Mouse (Mus musculus): ENCODE results near the gene Git2. TPM values are rescaled to one million over a fixed set of nuclear protein-coding genes. Genes with fewer than 3 reads are reported as not detected.

Git2 gene
- total RNA-seq, 1 experiment, result 29.8 TPM

GRCm38 (mm10) chr5:114731498-114731897, 43.8 kb downstream of the Git2 start:
- Histone ChIP-seq H3K4me1 (ENCODE audit: control insufficient read depth in 2 of 2, insufficient read depth in 2 of 2, low read length in 2 of 2, poor library complexity in 1 of 2) (peaks cover 0 to 8% of the 10 kb centered on the region in 2 experiments; a peak in 1 of 4 replicates), H3K36me3 (ENCODE audit: control insufficient read depth, insufficient read depth, low read length, poor library complexity, severe bottlenecking) (peaks cover 39% of the 10 kb centered on the region), H3K9ac (ENCODE audit: insufficient read depth, low read depth, low read length, poor library complexity, severe bottlenecking) (no peak overlapping the region), H3K27ac (ENCODE audit: insufficient read depth, low read depth, low read length, poor library complexity, severe bottlenecking) (no peak overlapping the region), H3K4me3 (ENCODE audit: insufficient read depth in 1 of 2, low read depth in 1 of 2, low read length in 2 of 2, poor library complexity in 1 of 2, severe bottlenecking in 1 of 2) (no peak overlapping the region), H3K9me3 (ENCODE audit: control insufficient read depth, insufficient read depth, low read depth, low read length) (no peaks in the 10 kb centered on the region)
- DNase-seq (ENCODE audit: low read depth, low spot score), result no peak
- in situ Hi-C loops (cut with MboI; ENCODE audit: low sequenced_read_pairs in 2 of 2, unreplicated experiment in 2 of 2), result no loop called here
- TF ChIP-seq CHD2 (IDR thresholded peaks at IDR 0.05; ENCODE audit: low read depth, low read length), result no peak
- TF ChIP-seq HCFC1 (IDR thresholded peaks at IDR 0.05; ENCODE audit: borderline replicate concordance, insufficient read depth, low read length), result no peak
- no peak for TF ChIP-seq MAFK (IDR thresholded peaks at IDR 0.05; ENCODE audit: insufficient read depth, low read depth, low read length)
- no peak for TF ChIP-seq ZNF384 (IDR thresholded peaks at IDR 0.05; ENCODE audit: low read depth, low read length)
- TF ChIP-seq ZC3H11A (IDR thresholded peaks at IDR 0.05; ENCODE audit: borderline replicate concordance, low read depth, low read length), result no peak

GRCm38 (mm10) chr5:114730129-114730528, 45.2 kb downstream of the Git2 start:
- Histone ChIP-seq H3K9ac (ENCODE audit: insufficient read depth, low read depth, low read length, poor library complexity, severe bottlenecking) (no peak overlapping the region), H3K36me3 (ENCODE audit: control insufficient read depth, insufficient read depth, low read length, poor library complexity, severe bottlenecking) (peaks cover 39% of the 10 kb centered on the region), H3K4me1 (ENCODE audit: control insufficient read depth in 2 of 2, insufficient read depth in 2 of 2, low read length in 2 of 2, poor library complexity in 1 of 2) (peaks cover 0 to 8% of the 10 kb centered on the region in 2 experiments; a peak in 1 of 4 replicates), H3K4me3 (ENCODE audit: insufficient read depth in 1 of 2, low read depth in 1 of 2, low read length in 2 of 2, poor library complexity in 1 of 2, severe bottlenecking in 1 of 2) (no peak overlapping the region), H3K27ac (ENCODE audit: insufficient read depth, low read depth, low read length, poor library complexity, severe bottlenecking) (no peak overlapping the region), H3K9me3 (ENCODE audit: control insufficient read depth, insufficient read depth, low read depth, low read length) (no peaks in the 10 kb centered on the region)
- in situ Hi-C loops (cut with MboI; ENCODE audit: low sequenced_read_pairs in 2 of 2, unreplicated experiment in 2 of 2), result no loop called here
- DNase-seq (ENCODE audit: low read depth, low spot score), result no peak
- TF ChIP-seq MAFK (IDR thresholded peaks at IDR 0.05; ENCODE audit: insufficient read depth, low read depth, low read length), result no peak
- no peak for TF ChIP-seq ZNF384 (IDR thresholded peaks at IDR 0.05; ENCODE audit: low read depth, low read length)
- no peak for TF ChIP-seq CHD2 (IDR thresholded peaks at IDR 0.05; ENCODE audit: low read depth, low read length)
- no peak for TF ChIP-seq ZC3H11A (IDR thresholded peaks at IDR 0.05; ENCODE audit: borderline replicate concordance, low read depth, low read length)
- no peak for TF ChIP-seq HCFC1 (IDR thresholded peaks at IDR 0.05; ENCODE audit: borderline replicate concordance, insufficient read depth, low read length)

GRCm38 (mm10) chr5:114728160-114728559, 47.2 kb downstream of the Git2 start:
- Histone ChIP-seq H3K9me3 (ENCODE audit: control insufficient read depth, insufficient read depth, low read depth, low read length) (no peaks in the 10 kb centered on the region), H3K9ac (ENCODE audit: insufficient read depth, low read depth, low read length, poor library complexity, severe bottlenecking) (no peak overlapping the region), H3K36me3 (ENCODE audit: control insufficient read depth, insufficient read depth, low read length, poor library complexity, severe bottlenecking) (peaks cover 32% of the 10 kb centered on the region), H3K4me3 (ENCODE audit: insufficient read depth in 1 of 2, low read depth in 1 of 2, low read length in 2 of 2, poor library complexity in 1 of 2, severe bottlenecking in 1 of 2) (no peak overlapping the region), H3K27ac (ENCODE audit: insufficient read depth, low read depth, low read length, poor library complexity, severe bottlenecking) (no peak overlapping the region), H3K4me1 (ENCODE audit: control insufficient read depth in 2 of 2, insufficient read depth in 2 of 2, low read length in 2 of 2, poor library complexity in 1 of 2) (peaks cover 0 to 4% of the 10 kb centered on the region in 2 experiments; a peak in 1 of 4 replicates)
- in situ Hi-C loops (cut with MboI; ENCODE audit: low sequenced_read_pairs in 2 of 2, unreplicated experiment in 2 of 2), result no loop called here
- TF ChIP-seq ZC3H11A (IDR thresholded peaks at IDR 0.05; ENCODE audit: borderline replicate concordance, low read depth, low read length), result no peak
- TF ChIP-seq MAFK (IDR thresholded peaks at IDR 0.05; ENCODE audit: insufficient read depth, low read depth, low read length), result no peak
- TF ChIP-seq CHD2 (IDR thresholded peaks at IDR 0.05; ENCODE audit: low read depth, low read length), result no peak
- TF ChIP-seq HCFC1 (IDR thresholded peaks at IDR 0.05; ENCODE audit: borderline replicate concordance, insufficient read depth, low read length), result no peak
- no peak for TF ChIP-seq ZNF384 (IDR thresholded peaks at IDR 0.05; ENCODE audit: low read depth, low read length)
- DNase-seq (ENCODE audit: low read depth, low spot score), result no peak

- TF ChIP-seq ZNF384 (IDR thresholded peaks at IDR 0.05; ENCODE audit: low read depth, low read length), result no peak
- TF ChIP-seq CHD2 (IDR thresholded peaks at IDR 0.05; ENCODE audit: low read depth, low read length), result no peak
- no peak for TF ChIP-seq HCFC1 (IDR thresholded peaks at IDR 0.05; ENCODE audit: borderline replicate concordance, insufficient read depth, low read length)
- TF ChIP-seq MAFK (IDR thresholded peaks at IDR 0.05; ENCODE audit: insufficient read depth, low read depth, low read length), result no peak
- TF ChIP-seq ZC3H11A (IDR thresholded peaks at IDR 0.05; ENCODE audit: borderline replicate concordance, low read depth, low read length), result no peak
- no peak overlapping the region for H3K9ac ChIP-seq (ENCODE audit: insufficient read depth, low read depth, low read length, poor library complexity, severe bottlenecking)
- no peak overlapping the region for H3K4me3 ChIP-seq (ENCODE audit: insufficient read depth in 1 of 2, low read depth in 1 of 2, low read length in 2 of 2, poor library complexity in 1 of 2, severe bottlenecking in 1 of 2)
- H3K4me1 ChIP-seq (ENCODE audit: control insufficient read depth in 2 of 2, insufficient read depth in 2 of 2, low read length in 2 of 2, poor library complexity in 1 of 2), result no peaks in the 10 kb centered on the region; a peak in 1 of 4 replicates
- no peaks in the 10 kb centered on the region for H3K9me3 ChIP-seq (ENCODE audit: control insufficient read depth, insufficient read depth, low read depth, low read length)
- H3K36me3 ChIP-seq (ENCODE audit: control insufficient read depth, insufficient read depth, low read length, poor library complexity, severe bottlenecking), result peaks cover 44% of the 10 kb centered on the region
- H3K27ac ChIP-seq (ENCODE audit: insufficient read depth, low read depth, low read length, poor library complexity, severe bottlenecking), result no peak overlapping the region
- in situ Hi-C loops (cut with MboI; ENCODE audit: low sequenced_read_pairs in 2 of 2, unreplicated experiment in 2 of 2), result no loop called here
- no peak for DNase-seq (ENCODE audit: low read depth, low spot score)
Observed at GRCm38 (mm10) chr5:114722846-114723245, 52.5 kb downstream of the Git2 start.

- TF ChIP-seq CHD2 (IDR thresholded peaks at IDR 0.05; ENCODE audit: low read depth, low read length) (no peak), HCFC1 (IDR thresholded peaks at IDR 0.05; ENCODE audit: borderline replicate concordance, insufficient read depth, low read length) (no peak), ZC3H11A (IDR thresholded peaks at IDR 0.05; ENCODE audit: borderline replicate concordance, low read depth, low read length) (no peak), MAFK (IDR thresholded peaks at IDR 0.05; ENCODE audit: insufficient read depth, low read depth, low read length) (no peak), ZNF384 (IDR thresholded peaks at IDR 0.05; ENCODE audit: low read depth, low read length) (no peak)
- peaks cover 47% of the 10 kb centered on the region for H3K36me3 ChIP-seq (ENCODE audit: control insufficient read depth, insufficient read depth, low read length, poor library complexity, severe bottlenecking)
- DNase-seq (ENCODE audit: low read depth, low spot score), result no peak
- H3K9ac ChIP-seq (ENCODE audit: insufficient read depth, low read depth, low read length, poor library complexity, severe bottlenecking), result no peak overlapping the region
- no peaks in the 10 kb centered on the region for H3K9me3 ChIP-seq (ENCODE audit: control insufficient read depth, insufficient read depth, low read depth, low read length)
- no peaks in the 10 kb centered on the region; a peak in 1 of 4 replicates for H3K4me1 ChIP-seq (ENCODE audit: control insufficient read depth in 2 of 2, insufficient read depth in 2 of 2, low read length in 2 of 2, poor library complexity in 1 of 2)
- H3K27ac ChIP-seq (ENCODE audit: insufficient read depth, low read depth, low read length, poor library complexity, severe bottlenecking), result no peak overlapping the region
- in situ Hi-C loops (cut with MboI; ENCODE audit: low sequenced_read_pairs in 2 of 2, unreplicated experiment in 2 of 2), result no loop called here
- no peak overlapping the region for H3K4me3 ChIP-seq (ENCODE audit: insufficient read depth in 1 of 2, low read depth in 1 of 2, low read length in 2 of 2, poor library complexity in 1 of 2, severe bottlenecking in 1 of 2)
Observed at GRCm38 (mm10) chr5:114721969-114722368, 53.3 kb downstream of the Git2 start.

Measured in ES-E14 (cell line).